Mouse (Mus musculus) hindbrain, embryonic 15.5 days (tissue): ENCODE data around the gene Hexim2. TPM values are rescaled to one million over a fixed set of nuclear protein-coding genes. Genes with fewer than 3 reads are reported as not detected.
A peak's percentile ranks its signal among the peaks of the same experiment; 100 is the strongest.

Experiments
- ATAC-seq: fragments of 200-750 bp; cut with Nextera tagmentation; 2 replicates; pipeline ENCODE4 v1.8.0; 2017; ENCODE audit warnings: low read depth, moderate number of reproducible peaks, moderate TSS enrichment; ENCODE audit not compliant: low FRiP score
- H3K27ac ChIP-seq: fragments of 300-500 bp; sonication (generic); replicated peaks from 2 replicates; pipeline ENCODE4 v1.5.1; 2015; ENCODE audit warnings: mild to moderate bottlenecking, inconsistent platforms
- H3K27me3 ChIP-seq: fragments of 300-500 bp; sonication (generic); 2 replicates; pipeline ENCODE4 v1.6.1; 2015; ENCODE audit warnings: control low read depth, inconsistent platforms
- H3K36me3 ChIP-seq: fragments of 300-500 bp; sonication (generic); 2 replicates; pipeline ENCODE4 v1.6.1; 2015; ENCODE audit warnings: control low read depth, inconsistent platforms
- H3K4me1 ChIP-seq: fragments of 300-500 bp; sonication (generic); replicated peaks from 2 replicates; pipeline ENCODE4 v1.6.1; 2015; ENCODE audit warnings: control low read depth, inconsistent platforms
- H3K4me2 ChIP-seq: fragments of 300-500 bp; sonication (generic); 2 replicates; pipeline ENCODE4 v1.6.1; 2015; ENCODE audit warnings: moderate library complexity, mild to moderate bottlenecking, inconsistent platforms
- H3K4me3 ChIP-seq: fragments of 300-500 bp; sonication (generic); 2 replicates; pipeline ENCODE4 v1.5.1; 2015; ENCODE audit warnings: mild to moderate bottlenecking, inconsistent platforms
- H3K9ac ChIP-seq: fragments of 300-500 bp; sonication (generic); 2 replicates; pipeline ENCODE4 v1.6.1; 2015; ENCODE audit warnings: inconsistent platforms
- H3K9me3 ChIP-seq: fragments of 300-500 bp; sonication (generic); 2 replicates; pipeline ENCODE4 v1.6.1; 2016; ENCODE audit warnings: control low read depth, inconsistent platforms
- whole genome bisulfite sequencing: fragments of 180-500 bp; shearing (Covaris S2); methylation state at CpG from one replicate; pipeline ENCODE4 v1.1.7; 2015; 5-methylcytosine and 5-hydroxymethylcytosine counted together
- polyA plus RNA-seq: library from polyadenylated mRNA; unstranded; fragments of >200 nt; fragmentation: Nextera tagmentation; extraction: Ambion mirVana; gene quantifications from 2 replicates; pipeline ENCODE4 v1.2.1, GENCODE M21; 2015

Hexim2 gene
- polyA plus RNA-seq, 1 experiment from 2014 or later: 28.4 TPM

DNA sequence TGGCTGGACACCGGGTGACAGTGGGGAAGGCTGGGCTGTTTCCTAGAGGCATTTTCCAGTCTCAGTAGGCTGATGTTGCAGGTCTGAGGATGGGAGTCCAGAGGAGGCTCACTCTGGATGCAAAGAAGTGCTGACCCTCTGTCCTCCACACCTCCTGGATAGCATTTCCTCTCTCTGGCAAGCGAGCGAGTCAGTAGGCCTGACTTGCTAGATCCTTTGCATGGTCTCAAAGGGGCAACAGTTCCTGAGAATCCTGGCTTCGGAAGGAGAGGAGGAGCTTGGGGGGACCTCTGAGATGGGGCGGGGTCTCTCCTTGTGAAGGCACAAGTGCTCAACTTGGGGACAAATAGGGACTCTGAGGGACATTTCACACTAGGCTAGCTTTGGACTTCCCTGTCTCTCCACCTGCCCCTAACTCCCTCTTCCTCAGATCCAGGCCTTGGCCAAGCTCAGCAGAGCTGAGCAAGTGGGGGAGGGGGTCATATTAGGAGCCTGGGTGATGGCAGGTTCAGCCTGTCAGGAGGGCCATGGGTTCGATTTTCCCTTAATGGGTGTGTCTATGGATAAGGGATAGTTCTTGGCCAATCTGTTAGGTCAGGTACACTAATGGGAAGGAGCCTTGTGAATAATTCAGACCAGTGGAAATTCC lies 40.3 kb downstream of the Hexim2 start:
- no peak for ATAC-seq
- no peaks in the 10 kb centered on the region for H3K27me3 ChIP-seq
- H3K27ac ChIP-seq: no peak overlapping the region
- no peaks in the 10 kb centered on the region for H3K36me3 ChIP-seq
- H3K9ac ChIP-seq: no peak overlapping the region; the same call in 1 of the 2 replicates
- peak overlapping the region; percentile 67 for H3K4me3 ChIP-seq
- H3K4me2 ChIP-seq: peak overlapping the region; percentile 76
- no peaks in the 10 kb centered on the region for H3K9me3 ChIP-seq
- H3K4me1 ChIP-seq: peaks cover 55% of the 10 kb centered on the region
- WGBS: 77% methylated on average over 6 of the region's 6 CpGs

DNA sequence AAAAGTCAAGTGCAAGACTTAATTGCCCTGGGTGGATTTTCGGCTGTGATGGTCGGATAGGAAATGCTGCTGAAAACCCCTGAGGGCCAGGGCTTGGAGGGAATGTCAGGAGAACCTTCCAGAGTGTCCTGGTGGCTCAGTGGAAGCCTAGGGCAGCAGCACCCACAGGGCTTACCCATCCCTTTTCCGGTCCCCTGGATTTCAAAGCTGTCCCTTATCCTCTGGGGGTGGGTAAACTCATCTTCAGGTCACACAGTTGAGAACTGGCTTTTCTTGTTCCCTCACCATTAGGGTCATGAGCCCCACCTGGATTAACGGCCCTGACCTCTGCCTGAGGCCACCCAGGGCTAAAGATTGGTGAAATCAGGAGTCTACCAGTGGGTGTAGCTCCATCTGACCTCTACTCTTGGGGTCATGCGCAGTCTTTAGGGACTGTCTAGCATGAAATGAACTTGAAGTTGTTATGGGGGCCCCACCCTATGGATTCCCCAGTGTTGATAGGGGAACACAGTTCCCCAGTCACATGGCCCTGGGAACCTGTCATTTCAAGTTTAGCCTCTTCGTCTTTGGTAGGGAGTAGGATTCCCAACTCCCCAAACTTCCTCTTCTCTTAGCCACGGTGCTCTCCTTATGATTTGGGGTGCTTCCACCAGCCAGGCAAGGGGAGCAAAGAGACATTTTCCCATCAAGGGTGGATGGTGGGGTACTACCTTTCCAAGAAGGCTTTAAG lies 41.0 kb downstream of the Hexim2 start:
- WGBS: 86% methylated on average over 7 of the region's 7 CpGs
- no peaks in the 10 kb centered on the region for H3K27me3 ChIP-seq
- H3K4me3 ChIP-seq: peak overlapping the region; percentile 67; the same call in 1 of the 2 replicates
- no peaks in the 10 kb centered on the region for H3K36me3 ChIP-seq
- ATAC-seq: no peak
- no peak overlapping the region for H3K27ac ChIP-seq
- no peak overlapping the region for H3K9ac ChIP-seq
- no peaks in the 10 kb centered on the region for H3K9me3 ChIP-seq
- peak overlapping the region; percentile 76 for H3K4me2 ChIP-seq
- peaks cover 55% of the 10 kb centered on the region for H3K4me1 ChIP-seq

DNA sequence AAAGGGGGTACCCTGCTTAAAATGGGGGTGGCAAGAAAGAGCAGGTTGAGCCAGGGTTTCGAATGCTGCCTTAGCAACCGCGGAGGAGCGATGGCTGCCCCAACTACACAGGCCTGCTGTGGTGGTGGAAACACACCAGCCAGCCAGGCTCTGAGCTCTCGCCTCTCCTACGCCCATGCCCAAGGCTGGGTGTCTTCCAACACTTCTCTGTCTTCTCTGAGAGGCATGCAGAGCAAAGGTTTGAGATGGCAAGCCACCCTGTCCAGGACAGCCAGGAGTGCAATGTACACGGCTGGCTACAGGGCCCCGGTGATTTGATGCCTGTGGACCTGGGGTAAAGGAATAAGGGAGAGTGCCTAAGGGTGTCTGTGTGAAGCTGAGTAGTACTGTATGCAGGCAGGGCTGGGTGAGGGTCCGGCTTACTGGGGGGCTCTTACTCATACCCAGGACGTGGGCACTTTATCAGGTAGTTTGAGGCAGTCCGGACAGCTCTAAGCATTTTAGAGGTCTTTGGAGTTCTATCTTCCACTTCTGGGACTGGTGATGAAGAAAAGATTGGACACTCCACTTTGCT lies 41.6 kb downstream of the Hexim2 start:
- Histone ChIP-seq H3K4me2 (no peak overlapping the region), H3K27ac (no peak overlapping the region), H3K9me3 (no peaks in the 10 kb centered on the region), H3K4me3 (no peak overlapping the region), H3K9ac (no peak overlapping the region), H3K27me3 (no peaks in the 10 kb centered on the region), H3K36me3 (no peaks in the 10 kb centered on the region), H3K4me1 (peaks cover 54% of the 10 kb centered on the region)
- 92% methylated on average over 11 of the region's 11 CpGs for WGBS
- no peak for ATAC-seq

DNA sequence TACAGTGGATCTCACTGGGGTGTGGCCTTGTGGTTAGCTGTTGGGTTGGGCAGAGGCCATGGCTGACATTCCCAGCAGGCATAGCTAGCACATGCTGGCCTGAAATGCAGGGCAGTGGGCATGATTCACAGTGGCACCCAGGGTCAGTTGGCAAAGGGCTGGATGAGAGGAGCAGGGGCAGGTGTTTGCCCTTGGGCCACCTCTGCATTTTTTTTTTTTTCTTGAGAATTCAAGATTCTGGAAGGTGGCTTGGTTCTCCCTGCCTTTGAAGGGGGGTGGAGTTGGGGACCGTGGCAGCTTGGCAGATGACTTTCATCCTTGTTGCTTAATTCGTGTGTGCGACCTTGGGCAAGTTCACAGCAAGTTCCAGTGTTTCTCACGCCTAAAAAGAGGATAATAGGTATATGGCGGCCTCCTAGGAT lies 42.2 kb downstream of the Hexim2 start:
- H3K9me3 ChIP-seq: no peaks in the 10 kb centered on the region
- H3K27me3 ChIP-seq: no peaks in the 10 kb centered on the region
- no peak overlapping the region for H3K27ac ChIP-seq
- 88% methylated on average over 5 of the region's 5 CpGs for WGBS
- H3K4me2 ChIP-seq: no peak overlapping the region
- H3K4me3 ChIP-seq: no peak overlapping the region
- H3K9ac ChIP-seq: no peak overlapping the region
- peaks cover 49% of the 10 kb centered on the region for H3K4me1 ChIP-seq
- no peaks in the 10 kb centered on the region for H3K36me3 ChIP-seq
- no peak for ATAC-seq

DNA sequence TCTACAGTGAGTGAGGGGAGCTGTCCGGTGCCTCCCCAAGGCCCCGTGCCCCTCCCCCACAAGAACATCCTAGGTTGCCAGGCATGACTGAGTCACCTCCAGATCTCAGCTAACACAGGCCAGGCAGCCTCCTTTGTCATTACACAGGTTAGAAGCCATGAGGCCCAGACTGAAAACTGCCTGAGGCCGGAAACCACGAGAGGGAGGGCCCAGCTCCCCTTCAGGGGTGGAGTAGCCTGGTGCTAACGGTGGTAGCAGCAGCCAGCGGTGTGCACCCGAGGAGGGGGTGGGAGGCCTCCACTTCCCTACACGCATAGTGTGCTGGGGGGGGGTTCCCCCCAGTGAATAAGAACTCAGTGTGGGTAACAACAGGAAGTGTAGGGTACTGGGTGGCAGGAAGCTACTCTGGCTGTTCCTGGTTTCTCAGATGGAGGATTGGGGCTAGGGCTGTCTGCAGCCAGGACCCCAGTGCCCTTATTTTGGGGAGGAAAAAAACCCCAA lies 42.7 kb downstream of the Hexim2 start:
- no peaks in the 10 kb centered on the region for H3K9me3 ChIP-seq
- peaks cover 43% of the 10 kb centered on the region for H3K4me1 ChIP-seq
- no peak overlapping the region for H3K4me3 ChIP-seq
- no peak for ATAC-seq
- no peaks in the 10 kb centered on the region for H3K27me3 ChIP-seq
- no peak overlapping the region for H3K4me2 ChIP-seq
- H3K9ac ChIP-seq: no peak overlapping the region
- WGBS: 63% methylated on average over 8 of the region's 8 CpGs
- no peak overlapping the region for H3K27ac ChIP-seq
- no peaks in the 10 kb centered on the region for H3K36me3 ChIP-seq

DNA sequence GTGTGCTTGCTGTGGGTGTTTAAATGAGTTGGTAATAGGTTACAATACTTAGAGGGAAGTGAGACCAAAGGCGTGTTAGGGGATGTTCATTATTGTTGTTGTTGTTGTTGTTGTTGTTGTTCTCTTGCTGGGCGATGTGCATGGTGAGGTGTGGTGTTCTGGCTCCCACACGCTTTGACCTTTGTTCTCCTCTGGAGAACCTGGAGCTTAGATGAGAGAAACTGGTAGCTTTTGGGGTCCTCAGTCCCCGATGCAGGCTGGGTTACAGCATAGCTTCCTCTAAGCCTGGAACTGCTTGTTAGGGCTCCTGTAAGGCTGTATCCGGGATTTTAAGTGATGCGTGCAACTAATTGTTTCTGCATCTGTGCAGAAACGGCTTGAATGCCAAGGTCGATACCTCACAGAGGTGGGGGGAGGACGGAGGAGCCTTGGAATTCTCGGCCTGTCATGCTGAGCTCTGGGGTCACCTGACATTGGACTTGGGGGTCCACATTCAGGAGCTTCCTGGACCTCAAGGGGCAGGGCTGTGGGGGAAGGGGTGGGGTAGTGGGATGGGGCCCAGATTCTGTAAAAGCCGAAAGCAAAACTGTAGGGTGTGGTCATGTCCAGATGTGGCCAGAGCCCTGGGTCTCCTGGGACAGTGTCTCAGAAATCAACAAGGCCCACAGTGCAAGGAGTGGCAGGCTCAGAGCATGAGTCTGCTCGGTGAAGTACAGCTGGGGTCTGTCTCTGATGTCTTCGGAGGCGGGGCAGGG lies 43.6 kb downstream of the Hexim2 start:
- peaks cover 37% of the 10 kb centered on the region for H3K4me1 ChIP-seq
- H3K27ac ChIP-seq: no peak overlapping the region
- H3K4me2 ChIP-seq: no peak overlapping the region
- H3K4me3 ChIP-seq: no peak overlapping the region
- no peaks in the 10 kb centered on the region for H3K9me3 ChIP-seq
- H3K36me3 ChIP-seq: no peaks in the 10 kb centered on the region
- 74% methylated on average over 14 of the region's 14 CpGs for WGBS
- no peak overlapping the region for H3K9ac ChIP-seq
- no peak for ATAC-seq
- no peaks in the 10 kb centered on the region for H3K27me3 ChIP-seq

DNA sequence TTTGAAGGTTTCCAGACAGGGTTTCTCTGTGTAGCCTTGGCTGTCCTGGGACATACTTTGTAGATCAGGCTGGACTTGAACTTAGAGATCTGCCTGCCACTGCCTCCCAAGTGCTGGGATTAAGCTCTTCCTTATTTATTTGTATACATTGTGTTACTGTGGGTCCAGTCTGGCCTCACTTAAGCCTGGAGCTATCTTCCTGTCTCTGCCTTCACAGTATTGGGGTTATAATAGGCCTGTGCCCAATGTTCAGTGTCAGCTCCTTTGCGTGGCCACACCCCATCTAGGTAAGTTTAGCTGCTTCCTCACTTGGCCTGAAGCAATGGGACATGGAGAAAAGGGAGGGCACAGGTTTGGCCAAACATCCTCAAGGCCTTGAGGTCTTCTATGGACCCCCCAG lies 44.3 kb downstream of the Hexim2 start:
- Histone ChIP-seq H3K36me3 (no peaks in the 10 kb centered on the region), H3K4me1 (peaks cover 34% of the 10 kb centered on the region), H3K27ac (no peak overlapping the region), H3K9ac (no peak overlapping the region), H3K4me3 (no peak overlapping the region), H3K27me3 (no peaks in the 10 kb centered on the region), H3K9me3 (no peaks in the 10 kb centered on the region), H3K4me2 (no peak overlapping the region)
- ATAC-seq: no peak
- WGBS: 96% methylated on average over 1 of the region's 1 CpGs

DNA sequence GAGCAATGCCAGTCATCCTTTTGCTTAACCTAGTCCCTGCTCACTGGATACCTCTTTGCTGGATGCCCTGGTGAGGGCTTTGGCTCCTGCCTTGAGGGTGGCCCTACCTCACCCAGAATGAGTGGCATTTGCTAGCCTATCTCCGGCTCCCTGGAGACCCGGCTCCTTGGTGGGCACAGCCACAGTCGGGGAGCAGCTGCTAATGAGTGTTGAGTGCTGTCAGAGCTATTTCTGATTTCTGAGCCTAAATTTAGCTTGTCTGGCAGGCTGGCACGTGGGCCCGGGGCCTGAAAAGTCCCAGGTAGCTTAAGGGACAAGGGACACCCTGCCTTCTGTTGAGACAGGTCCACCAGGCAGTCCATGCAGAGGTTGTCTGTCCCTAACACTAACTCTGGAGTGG lies 45.0 kb downstream of the Hexim2 start:
- no peak for ATAC-seq
- no peak overlapping the region for H3K27ac ChIP-seq
- H3K36me3 ChIP-seq: no peaks in the 10 kb centered on the region
- no peaks in the 10 kb centered on the region for H3K27me3 ChIP-seq
- WGBS: 82% methylated on average over 5 of the region's 5 CpGs
- H3K4me1 ChIP-seq: peaks cover 27% of the 10 kb centered on the region
- H3K9ac ChIP-seq: no peak overlapping the region
- H3K9me3 ChIP-seq: no peaks in the 10 kb centered on the region
- H3K4me2 ChIP-seq: no peak overlapping the region
- H3K4me3 ChIP-seq: no peak overlapping the region

DNA sequence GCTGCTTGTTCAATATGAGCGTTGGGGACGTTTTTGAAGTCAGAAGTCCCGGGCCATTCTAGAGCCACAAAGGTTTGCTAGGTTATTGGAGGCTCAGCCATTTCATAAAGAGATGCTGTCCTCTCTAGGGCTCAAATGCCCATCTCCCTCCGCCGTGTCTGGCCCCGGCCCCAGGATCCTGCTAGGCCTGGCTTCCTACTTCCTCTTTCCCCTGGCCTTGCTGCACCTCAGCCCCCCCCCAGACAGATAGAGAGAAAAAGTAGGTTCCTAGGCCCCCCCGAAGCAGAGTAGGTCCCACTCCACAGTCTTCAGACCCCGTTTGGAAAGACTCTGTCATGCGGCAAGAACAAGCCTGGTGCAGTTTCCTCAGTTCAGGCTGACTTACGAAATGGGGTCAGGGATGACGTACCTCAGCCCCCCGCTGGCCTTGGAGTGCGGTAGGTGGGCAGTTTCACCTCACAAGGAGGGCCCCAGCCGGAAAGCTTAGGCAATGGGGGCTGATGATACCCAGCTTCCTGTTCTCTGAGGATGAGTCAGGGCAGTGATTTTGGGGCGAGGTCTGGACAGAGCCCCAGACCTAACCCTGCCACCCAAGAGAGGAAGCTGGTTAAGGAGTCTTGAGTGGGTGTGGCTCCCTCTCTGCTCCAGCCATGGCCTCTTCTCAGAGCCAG lies 45.7 kb downstream of the Hexim2 start:
- no peaks in the 10 kb centered on the region for H3K36me3 ChIP-seq
- no peaks in the 10 kb centered on the region for H3K27me3 ChIP-seq
- H3K9ac ChIP-seq: no peak overlapping the region
- 83% methylated on average over 15 of the region's 15 CpGs for WGBS
- no peak for ATAC-seq
- no peak overlapping the region for H3K4me3 ChIP-seq
- peaks cover 19% of the 10 kb centered on the region for H3K4me1 ChIP-seq
- H3K4me2 ChIP-seq: no peak overlapping the region
- H3K27ac ChIP-seq: no peak overlapping the region
- no peaks in the 10 kb centered on the region for H3K9me3 ChIP-seq

DNA sequence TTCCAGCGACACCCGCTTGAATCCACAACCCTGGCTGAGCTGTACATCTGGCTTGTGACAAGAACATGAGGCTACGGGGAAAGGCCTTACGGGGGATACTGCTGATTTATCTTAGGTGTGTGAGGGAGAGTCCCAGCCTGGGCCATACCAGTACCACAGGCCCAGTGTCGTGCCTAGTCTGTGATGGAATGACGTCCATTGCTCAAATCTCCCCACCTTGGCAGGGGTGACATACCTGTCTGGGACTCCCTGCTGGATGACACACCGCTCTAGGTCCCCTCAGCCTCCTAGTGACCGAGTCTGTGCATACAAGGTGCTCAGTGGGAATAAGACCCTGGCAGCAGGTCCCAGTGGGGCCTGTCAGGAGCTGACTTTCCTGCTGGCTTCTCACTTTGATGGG lies 46.5 kb downstream of the Hexim2 start:
- Histone ChIP-seq H3K9ac (no peak overlapping the region), H3K4me1 (peaks cover 15% of the 10 kb centered on the region), H3K4me3 (no peak overlapping the region), H3K27ac (no peak overlapping the region), H3K36me3 (no peaks in the 10 kb centered on the region), H3K9me3 (no peaks in the 10 kb centered on the region), H3K4me2 (no peak overlapping the region), H3K27me3 (no peaks in the 10 kb centered on the region)
- 90% methylated on average over 8 of the region's 8 CpGs for WGBS
- no peak for ATAC-seq

DNA sequence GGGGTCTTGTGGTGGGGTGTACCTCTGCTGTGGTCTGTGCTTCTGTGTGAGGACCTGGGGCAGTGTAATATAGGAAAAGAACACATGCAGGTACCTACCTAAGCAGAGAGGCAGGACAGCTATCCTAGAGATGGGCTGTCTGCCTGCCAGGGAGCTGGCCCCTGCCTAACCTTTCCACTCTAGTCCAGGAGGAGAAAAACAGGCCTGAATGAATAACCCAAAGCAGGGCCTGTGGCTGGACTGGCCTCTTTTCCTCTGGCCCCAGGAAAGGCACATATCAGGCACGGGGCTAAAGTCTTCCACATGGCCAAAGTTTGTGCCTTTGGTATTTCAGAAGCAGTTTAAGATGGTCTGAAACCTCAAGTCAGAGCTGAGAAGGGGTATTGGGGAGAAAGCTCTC lies 48.2 kb downstream of the Hexim2 start:
- no peak overlapping the region for H3K9ac ChIP-seq
- peaks cover 6% of the 10 kb centered on the region; the same call in 1 of the 2 replicates for H3K4me1 ChIP-seq
- H3K4me3 ChIP-seq: no peak overlapping the region
- no peaks in the 10 kb centered on the region for H3K27me3 ChIP-seq
- no peaks in the 10 kb centered on the region for H3K36me3 ChIP-seq
- ATAC-seq: no peak
- no peaks in the 10 kb centered on the region for H3K9me3 ChIP-seq
- 53% methylated on average over 1 of the region's 1 CpGs for whole genome bisulfite sequencing
- no peak overlapping the region for H3K27ac ChIP-seq
- no peak overlapping the region for H3K4me2 ChIP-seq
